Mouse (Mus musculus): Measurements from ENCODE around the gene Setd1a.

DNA sequence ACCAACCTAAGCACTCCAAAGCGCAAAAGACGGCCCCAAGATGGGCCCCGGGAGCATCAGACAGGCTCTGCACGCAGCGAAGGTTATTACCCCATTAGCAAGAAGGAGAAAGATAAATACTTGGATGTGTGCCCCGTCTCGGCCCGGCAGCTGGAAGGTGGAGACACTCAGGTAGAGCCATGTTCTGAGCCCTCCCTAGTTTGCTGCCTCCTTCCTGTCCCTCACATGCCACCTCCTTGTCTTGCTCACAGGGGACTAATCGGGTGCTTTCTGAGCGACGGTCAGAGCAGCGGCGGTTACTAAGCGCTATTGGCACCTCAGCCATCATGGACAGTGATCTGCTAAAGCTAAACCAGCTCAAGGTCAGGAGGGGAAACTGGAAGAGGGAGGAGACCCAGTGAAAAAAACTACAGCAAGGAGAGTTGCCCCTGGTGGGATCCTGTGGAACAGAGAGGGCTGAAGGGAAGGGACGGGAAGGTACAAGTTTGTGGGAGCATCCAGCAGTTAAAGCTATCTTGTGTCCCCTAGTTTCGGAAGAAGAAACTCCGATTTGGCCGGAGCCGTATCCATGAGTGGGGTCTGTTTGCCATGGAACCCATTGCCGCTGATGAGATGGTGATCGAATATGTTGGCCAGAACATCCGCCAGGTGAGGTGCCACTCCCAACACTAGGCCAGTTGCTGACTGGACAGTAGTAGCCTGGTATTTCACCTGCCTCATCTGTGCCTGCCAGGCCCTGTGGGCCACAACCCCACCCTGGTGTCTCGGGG, 20.8 kb downstream of the Setd1a start:
- TF ChIP-seq CTCF (IDR thresholded peaks at IDR 0.05; ENCODE audit: borderline replicate concordance, control insufficient read depth, extremely low read depth, insufficient read depth, low read length, poor library complexity) (no peak), POLR2A (IDR thresholded peaks at IDR 0.05; ENCODE audit: control insufficient read depth, extremely low read depth, insufficient read depth, low read length, poor library complexity) (no peak)

Measured in thymus, adult 2 months (tissue).